Mouse (Mus musculus): ENCODE results near the gene Flt1. TPM values are rescaled to one million over a fixed set of nuclear protein-coding genes. Genes with fewer than 3 reads are reported as not detected.

Flt1 gene
- polyA plus RNA-seq, 1 experiment from 2014 or later, result 14.0 TPM

DNA sequence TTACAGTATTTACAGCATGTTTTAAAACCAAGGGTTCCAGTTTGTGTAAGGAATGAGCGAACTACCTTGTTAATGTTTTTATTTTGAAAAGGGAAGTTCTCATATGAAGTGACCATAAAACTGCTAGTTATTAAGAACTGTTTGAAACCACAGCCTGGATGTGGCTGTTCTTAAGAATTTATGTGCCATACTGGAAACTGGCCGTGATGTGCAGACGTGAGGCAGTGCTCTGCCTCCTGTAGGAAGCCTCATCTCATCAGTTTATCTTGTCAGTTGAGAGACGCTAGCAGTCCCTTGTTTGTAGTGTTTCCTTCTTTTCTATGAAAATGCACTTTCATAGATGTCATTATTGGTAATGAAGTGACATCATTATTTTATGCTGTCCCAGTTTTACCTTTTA is 186.0 kb downstream of the Flt1 start:
- Histone ChIP-seq H3K9ac (ENCODE audit: low read depth, low read length) (no peak overlapping the region), H3K4me3 (ENCODE audit: low read depth, low read length) (no peak overlapping the region), H3K36me3 (ENCODE audit: control insufficient read depth, insufficient read depth, low read length) (peaks cover 29% of the 10 kb centered on the region), H3K9me3 (replicated peaks; ENCODE audit: control insufficient read depth, low read length, poor library complexity, severe bottlenecking) (no peaks in the 10 kb centered on the region), H3K4me1 (ENCODE audit: control insufficient read depth, insufficient read depth, low read length) (no peaks in the 10 kb centered on the region), H3K27me3 (ENCODE audit: control insufficient read depth, insufficient read depth, low read depth, low read length) (no peaks in the 10 kb centered on the region), H3K27ac (ENCODE audit: low read length) (no peak overlapping the region), H3K4me2 (ENCODE audit: low read length) (no peak overlapping the region)
- no peak for ATAC-seq
- WGBS, result 97% methylated on average over 4 of the region's 4 CpGs

DNA sequence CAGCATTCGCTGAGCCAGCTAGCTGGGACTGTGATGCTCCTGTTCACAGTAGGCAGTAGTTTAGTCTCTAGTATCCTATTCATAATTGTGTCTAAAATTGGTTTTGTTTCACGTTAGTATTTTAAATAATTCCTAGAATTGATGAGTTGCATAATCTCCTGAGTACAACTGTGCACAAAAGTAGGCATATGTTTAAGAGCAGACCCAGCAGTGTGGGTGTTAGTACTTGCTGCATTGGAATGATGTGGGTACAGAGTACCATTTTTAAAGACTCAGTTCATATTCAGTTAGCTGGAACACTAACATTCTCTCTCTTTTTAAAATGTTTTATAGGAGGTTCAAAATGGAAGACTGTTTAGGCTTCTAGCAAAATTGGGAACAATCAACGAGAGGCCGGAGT is 186.4 kb downstream of the Flt1 start:
- 96% methylated on average over 4 of the region's 4 CpGs for WGBS
- H3K9ac ChIP-seq (ENCODE audit: low read depth, low read length), result no peak overlapping the region
- ATAC-seq, result no peak

DNA sequence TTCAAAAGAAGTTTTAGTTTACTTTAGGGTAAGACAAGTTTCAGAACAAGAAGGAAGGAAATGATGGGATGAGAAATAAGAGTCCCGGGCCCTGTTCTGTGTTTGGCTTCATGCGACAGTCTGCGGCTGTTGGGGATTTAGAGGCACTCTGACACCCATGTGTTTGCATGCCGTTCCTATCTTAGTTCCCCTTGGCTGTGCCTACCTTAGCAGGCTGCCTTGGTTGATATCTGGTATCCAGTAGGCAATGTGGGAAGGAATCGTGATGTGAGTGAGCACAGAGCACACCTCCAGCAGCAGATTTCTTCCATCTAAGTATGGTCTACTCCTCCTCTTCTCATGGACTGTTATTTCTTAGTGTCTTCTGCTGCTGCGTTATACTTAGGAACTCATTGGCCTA is 193.8 kb downstream of the Flt1 start:
- no peak for ATAC-seq
- 95% methylated on average over 6 of the region's 6 CpGs for WGBS
- Histone ChIP-seq H3K36me3 (ENCODE audit: control insufficient read depth, insufficient read depth, low read length) (0 out of 2 replicates have a peak, but pooled peaks cover 10% of the 10 kb centered on the region), H3K4me3 (ENCODE audit: low read depth, low read length) (no peak overlapping the region), H3K4me2 (ENCODE audit: low read length) (no peak overlapping the region), H3K9ac (ENCODE audit: low read depth, low read length) (no peak overlapping the region), H3K4me1 (ENCODE audit: control insufficient read depth, insufficient read depth, low read length) (no peaks in the 10 kb centered on the region), H3K27ac (ENCODE audit: low read length) (no peak overlapping the region), H3K27me3 (ENCODE audit: control insufficient read depth, insufficient read depth, low read depth, low read length) (no peaks in the 10 kb centered on the region), H3K9me3 (replicated peaks; ENCODE audit: control insufficient read depth, low read length, poor library complexity, severe bottlenecking) (no peaks in the 10 kb centered on the region)

More for the DNA sequence above, 186.4 kb downstream of the Flt1 start:
- no peaks in the 10 kb centered on the region for H3K4me1 ChIP-seq (ENCODE audit: control insufficient read depth, insufficient read depth, low read length)
- H3K9me3 ChIP-seq (replicated peaks; ENCODE audit: control insufficient read depth, low read length, poor library complexity, severe bottlenecking), result no peaks in the 10 kb centered on the region
- no peak overlapping the region for H3K4me3 ChIP-seq (ENCODE audit: low read depth, low read length)
- H3K36me3 ChIP-seq (ENCODE audit: control insufficient read depth, insufficient read depth, low read length), result peaks cover 29% of the 10 kb centered on the region
- no peaks in the 10 kb centered on the region for H3K27me3 ChIP-seq (ENCODE audit: control insufficient read depth, insufficient read depth, low read depth, low read length)
- H3K27ac ChIP-seq (ENCODE audit: low read length), result no peak overlapping the region
- H3K4me2 ChIP-seq (ENCODE audit: low read length), result no peak overlapping the region

DNA sequence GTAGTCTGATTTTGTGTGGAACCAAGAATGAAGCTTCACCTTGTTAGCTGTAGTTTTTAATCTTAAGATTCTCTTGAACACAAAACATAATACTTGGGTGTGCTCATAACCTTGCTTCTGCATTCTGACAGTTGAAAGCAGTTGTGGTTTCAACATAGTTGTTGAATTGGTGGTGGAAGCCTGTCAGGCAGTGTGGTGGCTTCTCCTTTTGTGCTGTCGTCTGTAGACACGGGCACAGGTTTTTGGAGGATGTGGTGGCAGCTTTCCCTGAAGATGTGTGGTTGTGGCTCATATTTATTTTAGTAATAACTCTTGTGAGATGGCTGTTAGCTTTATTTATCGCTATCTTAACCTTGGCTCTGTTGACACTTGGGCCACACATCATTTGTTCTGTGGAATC is 198.0 kb downstream of the Flt1 start:
- WGBS, result 94% methylated on average over 3 of the region's 3 CpGs
- peaks cover 8% of the 10 kb centered on the region; the same call in 1 of the 2 replicates for H3K36me3 ChIP-seq (ENCODE audit: control insufficient read depth, insufficient read depth, low read length)
- no peaks in the 10 kb centered on the region for H3K9me3 ChIP-seq (replicated peaks; ENCODE audit: control insufficient read depth, low read length, poor library complexity, severe bottlenecking)
- H3K4me3 ChIP-seq (ENCODE audit: low read depth, low read length), result no peak overlapping the region
- no peaks in the 10 kb centered on the region for H3K27me3 ChIP-seq (ENCODE audit: control insufficient read depth, insufficient read depth, low read depth, low read length)
- no peak overlapping the region for H3K27ac ChIP-seq (ENCODE audit: low read length)
- H3K4me1 ChIP-seq (ENCODE audit: control insufficient read depth, insufficient read depth, low read length), result no peaks in the 10 kb centered on the region
- ATAC-seq, result no peak
- H3K9ac ChIP-seq (ENCODE audit: low read depth, low read length), result no peak overlapping the region
- H3K4me2 ChIP-seq (ENCODE audit: low read length), result no peak overlapping the region

DNA sequence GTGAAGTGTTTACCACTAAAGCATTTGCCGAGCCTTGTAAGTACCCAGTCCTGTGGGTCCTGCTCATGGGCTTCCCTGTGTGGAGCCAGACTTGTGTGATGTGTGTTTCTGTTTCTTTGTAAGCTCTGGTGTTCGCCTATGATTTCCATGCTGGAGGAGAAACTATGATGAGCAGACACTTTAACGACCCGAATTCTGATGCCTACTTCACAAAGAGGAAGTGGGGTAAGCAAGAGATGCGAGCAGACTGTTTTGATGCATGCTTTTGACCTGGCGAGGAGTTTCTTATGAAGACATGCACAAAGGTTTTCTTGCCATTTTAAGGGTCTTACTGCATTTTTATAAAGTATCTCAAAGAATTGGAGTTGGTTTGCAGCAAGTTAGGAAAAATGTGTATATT is 198.8 kb downstream of the Flt1 start:
- H3K4me2 ChIP-seq (ENCODE audit: low read length), result no peak overlapping the region
- no peak overlapping the region for H3K9ac ChIP-seq (ENCODE audit: low read depth, low read length)
- ATAC-seq, result no peak
- peaks cover 8% of the 10 kb centered on the region; the same call in 1 of the 2 replicates for H3K36me3 ChIP-seq (ENCODE audit: control insufficient read depth, insufficient read depth, low read length)
- H3K4me1 ChIP-seq (ENCODE audit: control insufficient read depth, insufficient read depth, low read length), result no peaks in the 10 kb centered on the region
- H3K27me3 ChIP-seq (ENCODE audit: control insufficient read depth, insufficient read depth, low read depth, low read length), result no peaks in the 10 kb centered on the region
- WGBS, result 91% methylated on average over 6 of the region's 6 CpGs
- no peak overlapping the region for H3K4me3 ChIP-seq (ENCODE audit: low read depth, low read length)
- no peaks in the 10 kb centered on the region for H3K9me3 ChIP-seq (replicated peaks; ENCODE audit: control insufficient read depth, low read length, poor library complexity, severe bottlenecking)
- no peak overlapping the region for H3K27ac ChIP-seq (ENCODE audit: low read length)

Other genes starting within 250 kb of the Flt1 start
- gene Pomp, start 134.4 kb upstream of the Flt1 start, polyA plus RNA-seq (2015; fragmentation: Nextera tagmentation; extraction: Ambion mirVana), result 500 and 511 TPM in 2 replicates
- gene Slc46a3, start 168.8 kb upstream of the Flt1 start, polyA plus RNA-seq (2015; fragmentation: Nextera tagmentation; extraction: Ambion mirVana), result 5.0 and 5.4 TPM in 2 replicates
- gene Mtus2, start 231.3 kb upstream of the Flt1 start, polyA plus RNA-seq (2015; fragmentation: Nextera tagmentation; extraction: Ambion mirVana), result 42.1 and 47.7 TPM in 2 replicates

Measured in midbrain, embryonic 16.5 days (tissue).